Mouse (Mus musculus): ENCODE measurements around the gene Pdzrn3. TPM values are rescaled to one million over a fixed set of nuclear protein-coding genes. Genes with fewer than 3 reads are reported as not detected.

Pdzrn3 gene
- total and polyA plus RNA-seq, 3 experiments = not detected

GRCm38 (mm10) chr6:101411064-101411463 lies 33.4 kb upstream of the Pdzrn3 start:
- in situ Hi-C loops (cut with MboI; ENCODE audit: low pct_ligation_motif_present, low pct_unique_long_range_greater_than_20kb, low sequenced_read_pairs) (no loop called here), dilution Hi-C loops (cut with MboI; ENCODE audit: extremely low pct_ligation_motif_present, extremely low pct_unique_long_range_greater_than_20kb, low sequenced_read_pairs) (no loop called here)
- Histone ChIP-seq H3K27ac (ENCODE audit: insufficient read depth, low read depth) (no peak overlapping the region), H3K9ac (ENCODE audit: insufficient read depth, low read depth) (no peak overlapping the region), H3K4me3 (replicated peaks in 1 of 3; ENCODE audit: low read depth in 2 of 3, low read length in 2 of 3, poor library complexity in 1 of 3) (no peak overlapping the region), H3K79me2 (replicated peaks; ENCODE audit: control insufficient read depth, extremely low read depth, insufficient read depth, poor library complexity, severe bottlenecking) (no peaks in the 10 kb centered on the region), H3K4me2 (ENCODE audit: insufficient read depth, low read depth, poor library complexity, severe bottlenecking) (no peak overlapping the region), H3K4me1 (ENCODE audit: control insufficient read depth in 1 of 2, insufficient read depth in 2 of 2) (no peaks in the 10 kb centered on the region), H3K27me3 (replicated peaks) (no peaks in the 10 kb centered on the region), H3K9me3 (replicated peaks; ENCODE audit: low read length) (peaks cover 36% of the 10 kb centered on the region), H3K36me3 (replicated peaks in 1 of 2; ENCODE audit: control insufficient read depth in 1 of 2, insufficient read depth in 1 of 2, low read length in 1 of 2) (no peaks in the 10 kb centered on the region)
- DNase-seq (ENCODE audit: extremely low read depth) = no peak
- TF ChIP-seq MEF2A (IDR thresholded peaks at IDR 0.05; ENCODE audit: borderline replicate concordance, low read depth, low read length) (no peak), RAD21 (IDR thresholded peaks at IDR 0.05; ENCODE audit: low read depth, low read length) (no peak), CHD2 (IDR thresholded peaks at IDR 0.05; ENCODE audit: low read length) (no peak), CTCF (conservative IDR thresholded peaks at IDR 0.05 in 1 of 2, IDR thresholded peaks at IDR 0.05 in 1 of 2; ENCODE audit: low read depth in 2 of 2, low read length in 2 of 2) (no peak), UBTF (IDR thresholded peaks at IDR 0.05; ENCODE audit: low read depth, low read length) (no peak), EP300 (IDR thresholded peaks at IDR 0.05; ENCODE audit: low read length) (no peak), BHLHE40 (IDR thresholded peaks at IDR 0.05; ENCODE audit: low read depth, low read length) (no peak), TBP (conservative IDR thresholded peaks at IDR 0.05; ENCODE audit: low read depth, low read length) (no peak), JUND (conservative IDR thresholded peaks at IDR 0.05; ENCODE audit: low read depth, low read length) (no peak), ZC3H11A (IDR thresholded peaks at IDR 0.05; ENCODE audit: low read depth, low read length) (no peak), MAX (IDR thresholded peaks at IDR 0.05; ENCODE audit: low read length) (no peak), ZNF384 (IDR thresholded peaks at IDR 0.05; ENCODE audit: low read depth, low read length) (no peak), IRF4 (IDR thresholded peaks at IDR 0.05; ENCODE audit: low read depth, low read length) (no peak), USF1 (IDR thresholded peaks at IDR 0.05; ENCODE audit: low read depth, low read length) (no peak), USF2 (conservative IDR thresholded peaks at IDR 0.05; ENCODE audit: low read depth, low read length) (no peak), KAT2A (IDR thresholded peaks at IDR 0.05; ENCODE audit: insufficient replicate concordance, low read length) (no peak)

- no peak for TF ChIP-seq GABPA (IDR thresholded peaks at IDR 0.05; ENCODE audit: insufficient replicate concordance, low read depth, low read length)
- no peak for TF ChIP-seq MAFK (IDR thresholded peaks at IDR 0.05; ENCODE audit: insufficient replicate concordance, low read length)
- TF ChIP-seq BHLHE40 (IDR thresholded peaks at IDR 0.05; ENCODE audit: low read depth, low read length) = no peak
- TF ChIP-seq RAD21 (IDR thresholded peaks at IDR 0.05; ENCODE audit: low read depth, low read length) = no peak
- no peak for TF ChIP-seq CHD2 (IDR thresholded peaks at IDR 0.05; ENCODE audit: low read length)
- TF ChIP-seq TBP (conservative IDR thresholded peaks at IDR 0.05; ENCODE audit: low read depth, low read length) = no peak
- TF ChIP-seq USF2 (conservative IDR thresholded peaks at IDR 0.05; ENCODE audit: low read depth, low read length) = no peak
- TF ChIP-seq JUN (IDR thresholded peaks at IDR 0.05; ENCODE audit: insufficient read depth, low read depth, low read length) = no peak
- TF ChIP-seq USF1 (IDR thresholded peaks at IDR 0.05; ENCODE audit: low read depth, low read length) = no peak
- no peak for TF ChIP-seq ZMIZ1 (IDR thresholded peaks at IDR 0.05; ENCODE audit: low read depth, low read length)
- TF ChIP-seq UBTF (IDR thresholded peaks at IDR 0.05; ENCODE audit: low read depth, low read length) = no peak
- TF ChIP-seq KAT2A (IDR thresholded peaks at IDR 0.05; ENCODE audit: insufficient replicate concordance, low read length) = no peak
- TF ChIP-seq CTCF (conservative IDR thresholded peaks at IDR 0.05 in 1 of 2, IDR thresholded peaks at IDR 0.05 in 1 of 2; ENCODE audit: low read depth in 2 of 2, low read length in 2 of 2) = no peak
- Histone ChIP-seq H3K9me3 (replicated peaks; ENCODE audit: low read length) (peaks cover 52% of the 10 kb centered on the region), H3K4me1 (ENCODE audit: control insufficient read depth in 1 of 2, insufficient read depth in 2 of 2) (no peaks in the 10 kb centered on the region), H3K79me2 (replicated peaks; ENCODE audit: control insufficient read depth, extremely low read depth, insufficient read depth, poor library complexity, severe bottlenecking) (no peaks in the 10 kb centered on the region), H3K36me3 (replicated peaks in 1 of 2; ENCODE audit: control insufficient read depth in 1 of 2, insufficient read depth in 1 of 2, low read length in 1 of 2) (no peaks in the 10 kb centered on the region), H3K27ac (ENCODE audit: insufficient read depth, low read depth) (no peak overlapping the region), H3K9ac (ENCODE audit: insufficient read depth, low read depth) (no peak overlapping the region), H3K4me3 (replicated peaks in 1 of 3; ENCODE audit: low read depth in 2 of 3, low read length in 2 of 3, poor library complexity in 1 of 3) (no peak overlapping the region), H3K27me3 (replicated peaks) (no peaks in the 10 kb centered on the region), H3K4me2 (ENCODE audit: insufficient read depth, low read depth, poor library complexity, severe bottlenecking) (no peak overlapping the region)
- in situ Hi-C loops (cut with MboI; ENCODE audit: low pct_ligation_motif_present, low pct_unique_long_range_greater_than_20kb, low sequenced_read_pairs) (no loop called here), dilution Hi-C loops (cut with MboI; ENCODE audit: extremely low pct_ligation_motif_present, extremely low pct_unique_long_range_greater_than_20kb, low sequenced_read_pairs) (no loop called here)
- no peak for DNase-seq (ENCODE audit: extremely low read depth)
Observed at GRCm38 (mm10) chr6:101396711-101397110, 19.0 kb upstream of the Pdzrn3 start.
